Mouse (Mus musculus): ENCODE measurements around the gene Olfr267. TPM values are rescaled to one million over a fixed set of nuclear protein-coding genes. Genes with fewer than 3 reads are reported as not detected.

Gene Olfr267
- polyA plus RNA-seq (2014; fragmentation: Nextera tagmentation; extraction: Ambion mirVana): 0.28 TPM in 1 of 2 replicates, not detected in the other

DNA sequence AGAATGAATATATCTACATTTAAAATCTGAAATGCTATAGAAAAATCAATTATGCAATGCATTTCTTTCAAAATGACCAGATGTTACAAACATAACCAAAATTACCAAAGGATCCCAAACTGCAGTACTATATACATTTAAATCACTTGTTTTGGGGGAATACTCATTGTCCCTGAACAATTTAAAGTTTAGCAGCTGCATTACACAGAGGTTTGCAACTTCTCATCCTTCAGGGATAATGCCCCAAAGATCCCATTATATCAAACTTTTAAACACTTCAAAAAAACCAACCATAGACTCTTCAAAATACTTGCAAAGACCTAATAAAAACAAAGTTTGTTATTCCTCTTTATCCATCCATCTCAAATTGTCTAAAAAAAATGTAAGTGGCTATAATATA is at the start of gene Olfr267:
Gene Olfr267, minus strand, starts transcription at position 101 of the 400 bp plus-strand sequence.
- no peaks in the 10 kb centered on the region for H3K27me3 ChIP-seq (ENCODE audit: control insufficient read depth, insufficient read depth, low read length)
- H3K4me2 ChIP-seq (replicated peaks; ENCODE audit: low read depth, low read length): no peak within 1 kb of the TSS
- H3K36me3 ChIP-seq (ENCODE audit: control insufficient read depth, insufficient read depth, low read length): no peaks in the 10 kb centered on the region
- no peak for ATAC-seq (ENCODE audit: insufficient number of reproducible peaks, insufficient read depth, low FRiP score, low read depth)
- H3K4me1 ChIP-seq (ENCODE audit: control insufficient read depth, insufficient read depth, low read length): 0 out of 2 replicates have a peak, but pooled peaks cover 3% of the 10 kb centered on the region
- H3K9me3 ChIP-seq (ENCODE audit: control insufficient read depth, low read depth, low read length): no peaks in the 10 kb centered on the region
- H3K4me3 ChIP-seq (ENCODE audit: low read depth, low read length): no peak within 1 kb of the TSS
- no peak within 1 kb of the TSS; the same call in 1 of the 2 replicates for H3K27ac ChIP-seq (ENCODE audit: low read length)
- H3K9ac ChIP-seq (replicated peaks; ENCODE audit: low read depth, low read length): no peak within 1 kb of the TSS

DNA sequence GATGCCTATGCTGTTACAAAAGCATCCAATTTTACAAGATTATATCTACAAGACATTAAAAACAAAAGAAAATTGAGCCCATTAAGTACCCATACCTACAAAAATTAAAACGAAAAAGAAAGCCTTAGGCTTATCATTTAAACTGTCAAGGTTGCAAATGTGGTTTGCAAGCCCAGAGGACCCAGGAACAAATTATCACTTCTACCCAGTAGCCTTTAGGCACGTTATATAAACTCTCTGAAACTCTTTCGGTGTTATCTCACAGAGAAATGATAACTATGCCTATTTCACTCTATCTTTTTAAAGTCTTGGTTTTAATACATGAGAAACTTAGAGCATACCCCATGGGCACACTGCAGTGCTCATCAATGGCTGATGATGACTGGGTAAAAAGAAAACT is 45.4 kb upstream of the Olfr267 start:
- Histone ChIP-seq H3K36me3 (ENCODE audit: control insufficient read depth, insufficient read depth, low read length) (peaks cover 42% of the 10 kb centered on the region), H3K27me3 (ENCODE audit: control insufficient read depth, insufficient read depth, low read length) (no peaks in the 10 kb centered on the region), H3K27ac (ENCODE audit: low read length) (no peak overlapping the region), H3K4me3 (ENCODE audit: low read depth, low read length) (no peak overlapping the region), H3K4me2 (replicated peaks; ENCODE audit: low read depth, low read length) (no peak overlapping the region), H3K9ac (replicated peaks; ENCODE audit: low read depth, low read length) (no peak overlapping the region), H3K9me3 (ENCODE audit: control insufficient read depth, low read depth, low read length) (no peaks in the 10 kb centered on the region), H3K4me1 (ENCODE audit: control insufficient read depth, insufficient read depth, low read length) (no peaks in the 10 kb centered on the region)
- WGBS: 69% methylated on average over 3 of the region's 3 CpGs
- ATAC-seq (ENCODE audit: insufficient number of reproducible peaks, insufficient read depth, low FRiP score, low read depth): no peak

DNA sequence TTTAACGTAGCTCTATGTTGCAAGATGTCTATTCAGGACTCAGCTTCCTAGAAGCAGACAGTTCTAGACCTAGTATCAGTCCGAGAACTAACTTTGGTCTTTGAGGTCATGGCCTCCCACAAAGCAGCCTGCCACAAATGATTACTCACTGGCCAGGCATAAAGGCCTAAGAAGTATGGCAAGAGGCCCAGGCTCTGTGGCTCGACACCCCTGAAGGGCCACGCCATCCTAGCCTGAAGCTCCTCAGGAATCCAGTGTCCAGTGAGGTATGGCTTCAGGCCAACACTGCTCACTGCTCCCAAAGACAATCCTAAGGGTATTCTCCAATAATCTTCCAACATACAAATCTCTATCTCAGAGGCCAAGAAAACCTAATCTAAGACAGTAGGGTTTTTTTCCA is 38.4 kb upstream of the Olfr267 start:
- Histone ChIP-seq H3K4me3 (ENCODE audit: low read depth, low read length) (no peak overlapping the region), H3K4me1 (ENCODE audit: control insufficient read depth, insufficient read depth, low read length) (no peaks in the 10 kb centered on the region), H3K4me2 (replicated peaks; ENCODE audit: low read depth, low read length) (no peak overlapping the region), H3K36me3 (ENCODE audit: control insufficient read depth, insufficient read depth, low read length) (peaks cover 41% of the 10 kb centered on the region), H3K9ac (replicated peaks; ENCODE audit: low read depth, low read length) (no peak overlapping the region), H3K27ac (ENCODE audit: low read length) (no peak overlapping the region), H3K9me3 (ENCODE audit: control insufficient read depth, low read depth, low read length) (no peaks in the 10 kb centered on the region), H3K27me3 (ENCODE audit: control insufficient read depth, insufficient read depth, low read length) (no peaks in the 10 kb centered on the region)
- 85% methylated on average over 4 of the region's 4 CpGs for WGBS
- no peak for ATAC-seq (ENCODE audit: insufficient number of reproducible peaks, insufficient read depth, low FRiP score, low read depth)

DNA sequence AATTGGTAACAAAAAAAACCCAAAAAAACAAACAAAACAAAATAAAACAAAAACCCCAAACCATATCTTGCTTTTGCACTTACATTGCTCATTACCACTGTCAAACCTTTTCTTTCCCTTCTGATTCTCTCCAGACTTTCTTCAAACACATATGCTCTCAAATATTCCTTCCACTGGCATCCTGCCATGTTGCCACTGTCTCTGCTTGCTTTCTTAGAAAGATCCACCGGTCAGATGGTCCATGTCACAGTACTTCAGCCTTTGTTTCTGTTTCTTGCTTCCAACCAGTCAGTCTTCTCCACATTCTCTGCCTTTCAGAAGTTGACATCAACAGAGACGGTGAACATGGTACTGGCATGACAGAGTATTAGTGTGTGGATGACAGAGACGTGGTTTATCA is 857 bp downstream of the Olfr267 start:
- Histone ChIP-seq H3K4me3 (ENCODE audit: low read depth, low read length) (no peak overlapping the region), H3K27me3 (ENCODE audit: control insufficient read depth, insufficient read depth, low read length) (no peaks in the 10 kb centered on the region), H3K36me3 (ENCODE audit: control insufficient read depth, insufficient read depth, low read length) (no peaks in the 10 kb centered on the region), H3K4me1 (ENCODE audit: control insufficient read depth, insufficient read depth, low read length) (0 out of 2 replicates have a peak, but pooled peaks cover 3% of the 10 kb centered on the region), H3K4me2 (replicated peaks; ENCODE audit: low read depth, low read length) (no peak overlapping the region), H3K9ac (replicated peaks; ENCODE audit: low read depth, low read length) (no peak overlapping the region), H3K27ac (ENCODE audit: low read length) (no peak overlapping the region; the same call in 1 of the 2 replicates), H3K9me3 (ENCODE audit: control insufficient read depth, low read depth, low read length) (no peaks in the 10 kb centered on the region)
- no peak for ATAC-seq (ENCODE audit: insufficient number of reproducible peaks, insufficient read depth, low FRiP score, low read depth)
- WGBS: 55% methylated on average over 3 of the region's 3 CpGs

DNA sequence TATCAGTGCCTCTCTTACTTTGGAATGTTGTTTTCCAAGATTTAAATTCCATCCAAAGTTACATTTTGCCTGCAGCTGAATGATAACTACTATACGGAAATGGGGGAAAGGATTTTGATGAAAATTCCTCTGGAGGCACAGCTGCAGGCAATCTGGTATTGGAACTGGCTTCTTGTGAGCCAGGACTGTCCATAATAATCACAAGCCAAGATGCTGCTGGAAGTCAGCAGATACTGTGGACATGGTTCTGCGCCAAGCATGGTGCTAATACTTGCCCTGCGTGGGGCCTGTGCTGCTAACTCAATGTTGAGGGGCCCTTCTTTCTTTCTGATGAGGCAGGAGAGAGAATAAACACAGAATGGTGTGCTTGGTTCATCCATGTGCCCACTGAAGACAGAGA is 24.1 kb downstream of the Olfr267 start:
- Histone ChIP-seq H3K27ac (ENCODE audit: low read length) (no peak overlapping the region), H3K9ac (replicated peaks; ENCODE audit: low read depth, low read length) (no peak overlapping the region), H3K4me2 (replicated peaks; ENCODE audit: low read depth, low read length) (no peak overlapping the region), H3K4me1 (ENCODE audit: control insufficient read depth, insufficient read depth, low read length) (no peaks in the 10 kb centered on the region), H3K4me3 (ENCODE audit: low read depth, low read length) (no peak overlapping the region), H3K36me3 (ENCODE audit: control insufficient read depth, insufficient read depth, low read length) (no peaks in the 10 kb centered on the region), H3K27me3 (ENCODE audit: control insufficient read depth, insufficient read depth, low read length) (no peaks in the 10 kb centered on the region), H3K9me3 (ENCODE audit: control insufficient read depth, low read depth, low read length) (no peaks in the 10 kb centered on the region)
- ATAC-seq (ENCODE audit: insufficient number of reproducible peaks, insufficient read depth, low FRiP score, low read depth): no peak
- WGBS: 72% methylated on average over 3 of the region's 3 CpGs

DNA sequence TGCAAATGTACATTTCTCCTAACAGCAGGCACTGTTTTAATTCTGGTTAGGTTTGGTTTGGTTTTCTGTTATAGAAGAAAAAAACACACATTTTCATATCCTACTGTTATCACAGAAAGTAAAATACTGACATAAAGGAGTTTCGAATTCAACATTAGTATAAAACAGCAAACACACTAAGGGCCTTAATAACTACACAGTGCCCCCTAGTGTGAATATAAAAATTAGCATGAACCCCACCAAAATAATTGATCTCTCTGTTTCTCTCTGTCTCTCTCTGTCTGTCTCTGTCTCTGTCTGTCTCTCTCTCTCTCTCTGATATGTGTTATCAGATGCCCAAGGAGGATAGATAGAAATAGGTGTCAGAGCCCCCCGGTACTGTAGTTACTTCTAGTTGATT is 38.0 kb downstream of the Olfr267 start:
- no peak overlapping the region; the same call in 1 of the 2 replicates for H3K4me2 ChIP-seq (replicated peaks; ENCODE audit: low read depth, low read length)
- peak overlapping the region; percentile 82 for H3K27ac ChIP-seq (ENCODE audit: low read length)
- H3K9me3 ChIP-seq (ENCODE audit: control insufficient read depth, low read depth, low read length): no peaks in the 10 kb centered on the region
- H3K36me3 ChIP-seq (ENCODE audit: control insufficient read depth, insufficient read depth, low read length): no peaks in the 10 kb centered on the region
- no peak overlapping the region for H3K9ac ChIP-seq (replicated peaks; ENCODE audit: low read depth, low read length)
- ATAC-seq (ENCODE audit: insufficient number of reproducible peaks, insufficient read depth, low FRiP score, low read depth): no peak
- no peak overlapping the region for H3K4me3 ChIP-seq (ENCODE audit: low read depth, low read length)
- H3K27me3 ChIP-seq (ENCODE audit: control insufficient read depth, insufficient read depth, low read length): no peaks in the 10 kb centered on the region
- 40% methylated on average over 2 of the region's 2 CpGs for WGBS
- H3K4me1 ChIP-seq (ENCODE audit: control insufficient read depth, insufficient read depth, low read length): no peaks in the 10 kb centered on the region

DNA sequence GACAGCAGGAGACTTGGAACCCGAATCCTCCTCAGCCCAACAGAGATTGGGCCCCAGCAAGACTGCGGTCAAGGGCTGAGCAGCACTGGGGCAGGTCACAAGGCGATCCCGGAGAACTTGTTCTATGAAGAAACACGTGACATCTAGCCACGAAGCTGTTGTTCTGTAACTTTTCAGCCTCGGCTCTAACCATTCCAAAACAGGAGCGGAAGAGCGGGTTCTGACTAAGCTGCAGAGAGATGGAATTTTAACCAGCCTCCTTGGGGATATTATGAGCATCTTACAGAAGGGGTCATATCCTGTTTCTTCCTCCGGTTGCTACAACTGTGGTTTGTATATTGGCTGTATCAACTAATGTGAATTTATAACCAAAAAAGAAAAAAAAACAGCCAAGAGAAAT is 38.4 kb downstream of the Olfr267 start:
- WGBS: 39% methylated on average over 10 of the region's 10 CpGs
- ATAC-seq (ENCODE audit: insufficient number of reproducible peaks, insufficient read depth, low FRiP score, low read depth): peak; percentile 37; the same call in 1 of the 2 replicates
- no peaks in the 10 kb centered on the region for H3K36me3 ChIP-seq (ENCODE audit: control insufficient read depth, insufficient read depth, low read length)
- H3K4me3 ChIP-seq (ENCODE audit: low read depth, low read length): no peak overlapping the region
- H3K9me3 ChIP-seq (ENCODE audit: control insufficient read depth, low read depth, low read length): no peaks in the 10 kb centered on the region
- no peaks in the 10 kb centered on the region for H3K27me3 ChIP-seq (ENCODE audit: control insufficient read depth, insufficient read depth, low read length)
- H3K9ac ChIP-seq (replicated peaks; ENCODE audit: low read depth, low read length): no peak overlapping the region
- H3K4me2 ChIP-seq (replicated peaks; ENCODE audit: low read depth, low read length): no peak overlapping the region; the same call in 1 of the 2 replicates
- H3K4me1 ChIP-seq (ENCODE audit: control insufficient read depth, insufficient read depth, low read length): no peaks in the 10 kb centered on the region
- peak overlapping the region; percentile 82 for H3K27ac ChIP-seq (ENCODE audit: low read length)

DNA sequence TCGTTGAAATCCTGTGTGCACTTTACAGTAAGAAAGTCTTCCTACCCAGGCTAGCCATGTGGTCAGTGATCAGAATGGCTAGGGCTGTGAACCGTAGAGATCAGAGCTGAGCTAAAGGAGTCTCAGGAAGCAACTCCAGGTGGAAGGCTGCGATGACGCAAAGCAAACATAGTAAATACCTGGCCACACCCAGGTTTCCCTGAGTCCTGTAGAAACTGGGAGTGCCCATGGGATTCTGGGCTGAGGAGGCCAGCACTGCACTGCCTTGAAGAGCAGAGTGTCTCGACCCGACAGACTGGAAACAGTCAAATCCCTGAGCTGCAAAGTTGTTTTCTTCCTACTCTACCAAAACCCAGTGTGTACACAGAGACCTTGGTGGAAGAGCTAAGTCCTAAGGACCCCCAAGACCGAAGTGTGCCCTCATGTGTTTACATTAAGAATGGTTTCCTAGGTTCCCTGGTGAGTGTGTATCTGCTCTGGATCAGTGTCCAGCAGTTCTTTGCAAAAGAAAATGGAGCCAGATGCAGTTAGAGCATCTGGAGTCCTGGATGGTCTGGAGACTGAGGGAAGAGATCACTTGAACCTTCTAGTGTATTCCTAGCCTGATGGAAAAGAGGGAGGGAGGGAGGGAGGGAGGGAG is 41.8 kb downstream of the Olfr267 start:
- Histone ChIP-seq H3K9ac (replicated peaks; ENCODE audit: low read depth, low read length) (no peak overlapping the region), H3K27ac (ENCODE audit: low read length) (no peak overlapping the region), H3K4me3 (ENCODE audit: low read depth, low read length) (no peak overlapping the region), H3K4me1 (ENCODE audit: control insufficient read depth, insufficient read depth, low read length) (no peaks in the 10 kb centered on the region), H3K4me2 (replicated peaks; ENCODE audit: low read depth, low read length) (no peak overlapping the region), H3K36me3 (ENCODE audit: control insufficient read depth, insufficient read depth, low read length) (no peaks in the 10 kb centered on the region), H3K27me3 (ENCODE audit: control insufficient read depth, insufficient read depth, low read length) (no peaks in the 10 kb centered on the region), H3K9me3 (ENCODE audit: control insufficient read depth, low read depth, low read length) (no peaks in the 10 kb centered on the region)
- 60% methylated on average over 7 of the region's 7 CpGs for WGBS
- peak; percentile 63; the same call in 1 of the 2 replicates for ATAC-seq (ENCODE audit: insufficient number of reproducible peaks, insufficient read depth, low FRiP score, low read depth)

Measured in stomach, embryonic 14.5 days (tissue).